Mouse (Mus musculus): Measurements from ENCODE around the gene Kcnh1. TPM values are rescaled to one million over a fixed set of nuclear protein-coding genes. Genes with fewer than 3 reads are reported as not detected.

Kcnh1 gene
- polyA plus RNA-seq, 1 experiment = 0.27 TPM

DNA sequence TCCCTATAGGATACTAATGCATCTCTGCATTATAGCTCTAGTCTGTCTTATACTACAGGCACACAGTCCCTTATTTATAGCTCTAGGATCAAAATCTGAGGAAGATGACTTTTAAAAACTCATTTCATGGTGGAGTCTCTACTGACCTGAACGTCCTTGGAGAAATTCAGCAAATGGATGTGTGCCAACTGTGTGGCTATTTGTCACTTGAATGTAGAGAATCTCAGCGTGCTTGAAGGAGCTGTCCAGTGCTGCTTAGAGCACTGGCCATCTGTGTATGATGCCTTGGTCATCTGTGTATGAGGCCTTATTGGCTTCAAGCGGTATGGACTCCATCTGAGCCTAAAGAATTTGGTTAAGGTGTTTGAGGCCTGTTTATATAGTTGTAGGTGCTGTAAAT lies 100.7 kb downstream of the Kcnh1 start:
- no peak for TF ChIP-seq EP300 (IDR thresholded peaks at IDR 0.05; ENCODE audit: insufficient read depth, low read depth, low read length)
- TF ChIP-seq CTCF (IDR thresholded peaks at IDR 0.05; ENCODE audit: low read depth, low read length) = no peak
- TF ChIP-seq POLR2A (IDR thresholded peaks at IDR 0.05; ENCODE audit: insufficient read depth, low read length) = no peak
- H3K4me3 ChIP-seq (ENCODE audit: low read depth, low read length) = no peak overlapping the region
- no peaks in the 10 kb centered on the region for H3K9me3 ChIP-seq (replicated peaks; ENCODE audit: control insufficient read depth, insufficient read depth, low read length, poor library complexity, severe bottlenecking)
- H3K27ac ChIP-seq (ENCODE audit: insufficient read depth, low read length) = no peak overlapping the region
- H3K27me3 ChIP-seq (ENCODE audit: control insufficient read depth, insufficient read depth, low read length, poor library complexity, severe bottlenecking) = no peaks in the 10 kb centered on the region
- H3K4me1 ChIP-seq (ENCODE audit: control insufficient read depth, insufficient read depth, low read length) = no peaks in the 10 kb centered on the region
- no peak overlapping the region for H3K9ac ChIP-seq (ENCODE audit: low read depth, poor library complexity, severe bottlenecking)
- H3K36me3 ChIP-seq (ENCODE audit: control insufficient read depth, insufficient read depth, low read length, poor library complexity, severe bottlenecking) = no peaks in the 10 kb centered on the region

DNA sequence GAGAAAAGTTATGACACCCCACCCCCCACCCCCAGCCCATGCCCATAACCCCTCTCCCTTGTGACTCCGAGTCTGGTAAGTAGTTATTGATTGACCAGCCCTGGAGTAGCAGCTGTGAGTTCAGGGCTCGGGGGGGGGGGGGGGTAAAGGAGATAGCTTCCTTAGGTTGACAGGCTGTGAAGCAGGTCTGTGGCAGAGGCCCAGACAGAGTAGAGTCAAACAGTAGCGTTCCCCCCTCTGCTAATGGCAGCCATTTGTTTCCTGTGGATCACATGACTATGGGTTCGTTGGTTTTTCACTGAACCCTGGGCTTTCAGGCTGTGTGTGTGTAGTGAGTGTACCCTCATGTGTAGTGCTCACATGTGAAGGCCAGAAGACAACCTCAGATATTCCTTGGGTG lies 102.8 kb downstream of the Kcnh1 start:
- no peak overlapping the region for H3K9ac ChIP-seq (ENCODE audit: low read depth, poor library complexity, severe bottlenecking)
- no peak overlapping the region for H3K27ac ChIP-seq (ENCODE audit: insufficient read depth, low read length)
- H3K4me3 ChIP-seq (ENCODE audit: low read depth, low read length) = no peak overlapping the region
- no peaks in the 10 kb centered on the region for H3K4me1 ChIP-seq (ENCODE audit: control insufficient read depth, insufficient read depth, low read length)
- H3K9me3 ChIP-seq (replicated peaks; ENCODE audit: control insufficient read depth, insufficient read depth, low read length, poor library complexity, severe bottlenecking) = no peaks in the 10 kb centered on the region
- H3K36me3 ChIP-seq (ENCODE audit: control insufficient read depth, insufficient read depth, low read length, poor library complexity, severe bottlenecking) = no peaks in the 10 kb centered on the region
- no peaks in the 10 kb centered on the region for H3K27me3 ChIP-seq (ENCODE audit: control insufficient read depth, insufficient read depth, low read length, poor library complexity, severe bottlenecking)
- TF ChIP-seq EP300 (IDR thresholded peaks at IDR 0.05; ENCODE audit: insufficient read depth, low read depth, low read length) (no peak), CTCF (IDR thresholded peaks at IDR 0.05; ENCODE audit: low read depth, low read length) (no peak), POLR2A (IDR thresholded peaks at IDR 0.05; ENCODE audit: insufficient read depth, low read length) (no peak)

DNA sequence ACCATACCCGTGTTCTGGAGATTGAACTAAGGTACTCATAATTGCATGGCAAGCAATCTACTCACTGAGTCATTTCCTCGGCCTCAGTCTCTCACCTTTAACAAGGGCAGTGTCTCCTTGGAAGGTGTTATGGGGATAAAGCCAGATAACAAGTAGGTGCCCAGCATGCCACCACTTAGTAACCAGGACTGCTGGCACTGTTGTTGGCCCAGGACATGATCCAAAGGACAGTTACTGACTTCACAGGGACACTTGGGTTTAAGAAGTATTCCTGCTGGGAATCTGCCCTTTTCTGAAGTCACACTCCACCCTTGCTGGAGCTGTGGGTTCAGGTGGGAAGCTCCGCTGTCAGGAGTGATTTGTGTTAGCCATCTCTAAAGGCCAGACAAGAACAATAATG lies 103.3 kb downstream of the Kcnh1 start:
- H3K4me1 ChIP-seq (ENCODE audit: control insufficient read depth, insufficient read depth, low read length) = no peaks in the 10 kb centered on the region
- no peak overlapping the region for H3K9ac ChIP-seq (ENCODE audit: low read depth, poor library complexity, severe bottlenecking)
- no peaks in the 10 kb centered on the region for H3K36me3 ChIP-seq (ENCODE audit: control insufficient read depth, insufficient read depth, low read length, poor library complexity, severe bottlenecking)
- TF ChIP-seq EP300 (IDR thresholded peaks at IDR 0.05; ENCODE audit: insufficient read depth, low read depth, low read length) (no peak), CTCF (IDR thresholded peaks at IDR 0.05; ENCODE audit: low read depth, low read length) (no peak), POLR2A (IDR thresholded peaks at IDR 0.05; ENCODE audit: insufficient read depth, low read length) (no peak)
- no peaks in the 10 kb centered on the region for H3K9me3 ChIP-seq (replicated peaks; ENCODE audit: control insufficient read depth, insufficient read depth, low read length, poor library complexity, severe bottlenecking)
- H3K27ac ChIP-seq (ENCODE audit: insufficient read depth, low read length) = no peak overlapping the region
- H3K27me3 ChIP-seq (ENCODE audit: control insufficient read depth, insufficient read depth, low read length, poor library complexity, severe bottlenecking) = no peaks in the 10 kb centered on the region
- H3K4me3 ChIP-seq (ENCODE audit: low read depth, low read length) = no peak overlapping the region

DNA sequence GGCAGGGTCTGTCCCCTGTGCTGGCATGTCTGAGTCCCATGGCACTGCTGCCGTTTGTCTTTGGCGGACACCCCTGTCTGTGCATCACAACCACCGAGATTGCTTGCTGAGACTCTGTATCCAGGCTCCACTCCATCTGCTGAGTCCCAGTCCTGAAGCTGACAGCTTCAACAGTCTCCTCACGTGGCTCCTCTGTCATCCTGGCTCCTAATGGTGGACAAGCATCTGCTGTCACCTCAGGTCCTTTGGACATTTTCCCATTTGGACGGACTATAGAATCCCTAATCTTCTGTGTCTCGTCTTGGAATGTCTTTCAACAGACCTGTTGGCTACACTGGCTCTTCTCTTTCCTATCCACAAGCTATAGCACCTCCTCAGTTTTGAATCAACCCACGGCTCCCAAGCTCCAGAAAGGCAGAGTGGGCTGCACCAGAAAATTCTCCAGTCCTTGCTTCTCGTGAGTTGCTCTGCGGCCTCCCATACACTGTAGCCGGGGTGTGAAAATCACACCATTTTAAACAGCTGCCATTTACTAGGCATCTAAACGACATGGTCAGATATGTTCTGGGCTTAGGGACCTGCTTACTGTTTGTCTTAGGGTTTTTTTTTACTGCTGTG lies 104.8 kb downstream of the Kcnh1 start:
- no peak for TF ChIP-seq EP300 (IDR thresholded peaks at IDR 0.05; ENCODE audit: insufficient read depth, low read depth, low read length)
- no peak for TF ChIP-seq POLR2A (IDR thresholded peaks at IDR 0.05; ENCODE audit: insufficient read depth, low read length)
- no peak for TF ChIP-seq CTCF (IDR thresholded peaks at IDR 0.05; ENCODE audit: low read depth, low read length)
- Histone ChIP-seq H3K27ac (ENCODE audit: insufficient read depth, low read length) (no peak overlapping the region), H3K4me1 (ENCODE audit: control insufficient read depth, insufficient read depth, low read length) (no peaks in the 10 kb centered on the region), H3K36me3 (ENCODE audit: control insufficient read depth, insufficient read depth, low read length, poor library complexity, severe bottlenecking) (no peaks in the 10 kb centered on the region), H3K9me3 (replicated peaks; ENCODE audit: control insufficient read depth, insufficient read depth, low read length, poor library complexity, severe bottlenecking) (no peaks in the 10 kb centered on the region), H3K4me3 (ENCODE audit: low read depth, low read length) (no peak overlapping the region), H3K9ac (ENCODE audit: low read depth, poor library complexity, severe bottlenecking) (no peak overlapping the region), H3K27me3 (ENCODE audit: control insufficient read depth, insufficient read depth, low read length, poor library complexity, severe bottlenecking) (no peaks in the 10 kb centered on the region)

DNA sequence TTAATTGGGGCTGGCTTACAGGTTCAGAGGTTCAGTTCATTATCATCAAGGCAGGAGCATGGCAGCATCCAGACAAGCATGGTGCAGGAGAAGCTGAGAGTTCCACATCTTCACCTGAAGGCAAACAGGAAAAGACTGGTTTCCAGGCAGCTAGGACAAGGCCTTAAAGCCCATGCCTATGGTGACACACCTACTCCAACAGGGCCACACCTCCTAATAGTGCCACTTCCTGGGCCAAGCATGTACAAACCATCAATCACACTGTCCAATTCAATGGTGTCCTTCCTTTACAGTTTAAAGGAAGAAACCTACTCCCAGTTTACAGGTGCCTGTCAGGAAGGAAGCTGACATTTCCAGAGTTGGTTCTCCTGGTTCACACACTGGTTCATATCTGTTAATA lies 105.3 kb downstream of the Kcnh1 start:
- H3K36me3 ChIP-seq (ENCODE audit: control insufficient read depth, insufficient read depth, low read length, poor library complexity, severe bottlenecking) = no peaks in the 10 kb centered on the region
- no peak for TF ChIP-seq EP300 (IDR thresholded peaks at IDR 0.05; ENCODE audit: insufficient read depth, low read depth, low read length)
- no peak for TF ChIP-seq POLR2A (IDR thresholded peaks at IDR 0.05; ENCODE audit: insufficient read depth, low read length)
- TF ChIP-seq CTCF (IDR thresholded peaks at IDR 0.05; ENCODE audit: low read depth, low read length) = no peak
- H3K4me3 ChIP-seq (ENCODE audit: low read depth, low read length) = no peak overlapping the region
- no peak overlapping the region for H3K9ac ChIP-seq (ENCODE audit: low read depth, poor library complexity, severe bottlenecking)
- no peaks in the 10 kb centered on the region for H3K4me1 ChIP-seq (ENCODE audit: control insufficient read depth, insufficient read depth, low read length)
- no peaks in the 10 kb centered on the region for H3K9me3 ChIP-seq (replicated peaks; ENCODE audit: control insufficient read depth, insufficient read depth, low read length, poor library complexity, severe bottlenecking)
- no peaks in the 10 kb centered on the region for H3K27me3 ChIP-seq (ENCODE audit: control insufficient read depth, insufficient read depth, low read length, poor library complexity, severe bottlenecking)
- H3K27ac ChIP-seq (ENCODE audit: insufficient read depth, low read length) = no peak overlapping the region

DNA sequence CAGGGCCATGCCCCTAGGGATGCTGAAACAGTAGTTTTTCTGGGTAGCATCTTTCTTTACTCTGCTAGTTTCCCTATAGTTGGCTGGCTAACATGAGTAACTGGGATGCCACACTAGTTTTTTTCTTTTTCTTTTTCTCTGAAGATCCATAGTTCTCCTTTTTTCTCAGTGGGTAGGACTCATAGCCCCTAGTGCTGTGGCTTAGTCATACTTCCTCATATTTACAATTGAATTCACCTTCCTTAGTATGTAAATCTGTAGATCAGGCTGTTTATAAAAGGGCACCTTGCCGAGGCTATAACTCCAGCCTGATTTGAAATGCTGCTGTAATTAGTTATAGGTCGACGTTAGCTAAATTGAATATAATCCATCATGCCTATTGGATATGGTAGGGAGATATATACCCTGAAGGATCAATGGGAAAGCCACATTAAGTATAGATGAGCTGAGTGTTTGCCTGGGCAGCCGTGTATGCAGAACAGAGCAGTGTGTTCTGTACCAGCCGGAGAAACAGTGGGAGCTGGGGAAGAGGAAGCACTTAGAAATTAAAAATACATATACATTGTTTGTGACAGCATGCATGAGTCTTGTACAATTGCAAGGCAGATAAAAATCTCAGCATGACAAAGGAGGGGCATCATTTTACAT lies 107.0 kb downstream of the Kcnh1 start:
- Histone ChIP-seq H3K4me1 (ENCODE audit: control insufficient read depth, insufficient read depth, low read length) (no peaks in the 10 kb centered on the region), H3K27me3 (ENCODE audit: control insufficient read depth, insufficient read depth, low read length, poor library complexity, severe bottlenecking) (no peaks in the 10 kb centered on the region), H3K36me3 (ENCODE audit: control insufficient read depth, insufficient read depth, low read length, poor library complexity, severe bottlenecking) (no peaks in the 10 kb centered on the region), H3K9ac (ENCODE audit: low read depth, poor library complexity, severe bottlenecking) (no peak overlapping the region), H3K27ac (ENCODE audit: insufficient read depth, low read length) (no peak overlapping the region), H3K4me3 (ENCODE audit: low read depth, low read length) (no peak overlapping the region), H3K9me3 (replicated peaks; ENCODE audit: control insufficient read depth, insufficient read depth, low read length, poor library complexity, severe bottlenecking) (no peaks in the 10 kb centered on the region)
- no peak for TF ChIP-seq CTCF (IDR thresholded peaks at IDR 0.05; ENCODE audit: low read depth, low read length)
- TF ChIP-seq EP300 (IDR thresholded peaks at IDR 0.05; ENCODE audit: insufficient read depth, low read depth, low read length) = no peak
- TF ChIP-seq POLR2A (IDR thresholded peaks at IDR 0.05; ENCODE audit: insufficient read depth, low read length) = no peak

All from ES-Bruce4 (cell line).